Mouse (Mus musculus): Measurements from ENCODE around the gene 2510002D24Rik. TPM values are rescaled to one million over a fixed set of nuclear protein-coding genes. Genes with fewer than 3 reads are reported as not detected.
A peak's percentile ranks its signal among the peaks of the same experiment; 100 is the strongest.

Gene 2510002D24Rik
- polyA plus RNA-seq, 1 experiment from 2014 or later, result 34.1 TPM

DNA sequence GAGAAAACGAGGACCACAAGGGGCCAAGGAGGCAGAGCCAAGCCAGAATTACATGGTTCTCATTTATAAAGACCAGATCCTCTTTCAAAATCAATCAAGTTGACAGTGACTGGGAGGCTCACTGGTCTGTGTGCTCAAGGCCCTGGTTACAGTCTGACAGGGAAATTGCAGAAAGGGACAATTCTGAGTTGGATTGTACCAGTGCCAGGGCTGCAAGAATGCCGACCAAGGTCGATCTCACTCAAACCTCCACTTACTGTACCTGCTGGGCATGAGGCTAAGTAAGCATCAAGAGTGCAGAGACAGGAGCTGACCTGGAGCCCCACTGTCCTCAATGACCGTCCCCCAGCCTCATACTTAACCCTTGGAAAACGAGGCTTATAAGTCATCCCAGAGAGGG is 38.2 kb upstream of the 2510002D24Rik start:
- no peaks in the 10 kb centered on the region for H3K27me3 ChIP-seq (ENCODE audit: control insufficient read depth, insufficient read depth, low read length)
- no peak overlapping the region for H3K27ac ChIP-seq (replicated peaks)
- 95% methylated on average over 5 of the region's 5 CpGs for WGBS
- no peak for TF ChIP-seq EP300 (optimal IDR thresholded peaks at IDR 0.05)
- TF ChIP-seq CTCF (IDR thresholded peaks at IDR 0.05; ENCODE audit: low read depth), result no peak
- H3K4me3 ChIP-seq (ENCODE audit: low read depth, low read length), result no peak overlapping the region
- no peaks in the 10 kb centered on the region for H3K9me3 ChIP-seq (ENCODE audit: control insufficient read depth, low read length)
- DNase-seq (ENCODE audit: low spot score), result no peak
- no peaks in the 10 kb centered on the region for H3K4me1 ChIP-seq (replicated peaks; ENCODE audit: control insufficient read depth, insufficient read depth)
- H3K36me3 ChIP-seq (ENCODE audit: control insufficient read depth, insufficient read depth, low read length), result no peaks in the 10 kb centered on the region; the same call in 1 of the 2 replicates
- no peak for ATAC-seq (ENCODE audit: low FRiP score, low TSS enrichment)
- no peak overlapping the region for H3K9ac ChIP-seq (ENCODE audit: low read length)
- H3K4me2 ChIP-seq (replicated peaks; ENCODE audit: low read depth), result no peak overlapping the region

DNA sequence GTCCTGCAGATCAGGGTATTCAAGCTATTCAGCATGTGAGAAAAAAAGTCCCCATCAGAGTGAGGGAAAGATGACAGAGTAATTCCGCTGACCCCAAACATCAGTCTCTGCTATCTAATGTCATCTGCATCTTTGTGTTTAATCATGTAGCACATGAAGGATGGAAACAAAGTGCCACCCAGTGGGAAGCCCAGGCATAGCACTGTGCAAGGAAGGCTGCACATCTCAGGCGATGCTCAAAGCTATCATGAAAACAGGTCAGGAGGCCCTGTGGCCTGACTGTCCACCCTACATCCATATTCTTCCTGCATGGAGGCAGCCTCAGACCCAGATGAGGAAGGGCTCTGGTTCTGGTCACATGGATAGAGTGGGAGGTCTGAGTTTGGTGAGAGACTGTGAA is 37.5 kb upstream of the 2510002D24Rik start:
- no peaks in the 10 kb centered on the region for H3K27me3 ChIP-seq (ENCODE audit: control insufficient read depth, insufficient read depth, low read length)
- H3K36me3 ChIP-seq (ENCODE audit: control insufficient read depth, insufficient read depth, low read length), result no peaks in the 10 kb centered on the region; the same call in 1 of the 2 replicates
- H3K4me2 ChIP-seq (replicated peaks; ENCODE audit: low read depth), result no peak overlapping the region
- WGBS, result 70% methylated on average over 2 of the region's 2 CpGs
- no peak overlapping the region for H3K27ac ChIP-seq (replicated peaks)
- ATAC-seq (ENCODE audit: low FRiP score, low TSS enrichment) (0 out of 2 replicates have a peak, but pooled peaks have one; percentile 47), DNase-seq (ENCODE audit: low spot score) (peak; percentile 28)
- no peak overlapping the region for H3K9ac ChIP-seq (ENCODE audit: low read length)
- H3K9me3 ChIP-seq (ENCODE audit: control insufficient read depth, low read length), result no peaks in the 10 kb centered on the region
- H3K4me1 ChIP-seq (replicated peaks; ENCODE audit: control insufficient read depth, insufficient read depth), result no peaks in the 10 kb centered on the region
- TF ChIP-seq EP300 (optimal IDR thresholded peaks at IDR 0.05) (no peak), CTCF (IDR thresholded peaks at IDR 0.05; ENCODE audit: low read depth) (peak; percentile 82)
- H3K4me3 ChIP-seq (ENCODE audit: low read depth, low read length), result no peak overlapping the region

DNA sequence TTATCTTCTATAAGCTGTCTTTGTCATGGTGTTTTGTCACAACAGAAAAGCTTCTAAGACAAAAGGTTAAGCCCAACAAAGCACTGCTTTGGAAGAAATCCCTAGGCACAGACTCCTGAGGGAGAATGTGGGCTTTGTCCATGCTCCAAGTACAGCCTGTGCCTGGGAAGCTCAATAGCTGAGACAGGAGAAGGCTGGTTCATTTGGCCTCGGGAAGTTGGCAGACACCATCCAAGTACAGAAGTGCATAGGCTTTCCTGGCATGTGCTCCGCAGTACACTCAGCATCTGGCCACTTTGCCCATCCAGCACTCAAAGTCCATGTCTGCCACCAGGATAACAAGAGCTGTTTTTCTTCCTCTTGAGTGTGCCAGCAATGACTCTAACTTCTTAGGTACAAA is 30.6 kb upstream of the 2510002D24Rik start:
- ATAC-seq (ENCODE audit: low FRiP score, low TSS enrichment) (no peak), DNase-seq (ENCODE audit: low spot score) (no peak)
- H3K4me2 ChIP-seq (replicated peaks; ENCODE audit: low read depth), result no peak overlapping the region
- no peak overlapping the region for H3K27ac ChIP-seq (replicated peaks)
- 0 out of 2 replicates have a peak, but pooled peaks cover 2% of the 10 kb centered on the region for H3K36me3 ChIP-seq (ENCODE audit: control insufficient read depth, insufficient read depth, low read length)
- no peaks in the 10 kb centered on the region for H3K4me1 ChIP-seq (replicated peaks; ENCODE audit: control insufficient read depth, insufficient read depth)
- no peak for TF ChIP-seq CTCF (IDR thresholded peaks at IDR 0.05; ENCODE audit: low read depth)
- no peak for TF ChIP-seq EP300 (optimal IDR thresholded peaks at IDR 0.05)
- no peak overlapping the region for H3K4me3 ChIP-seq (ENCODE audit: low read depth, low read length)
- WGBS, result 87% methylated on average over 2 of the region's 2 CpGs
- no peaks in the 10 kb centered on the region for H3K27me3 ChIP-seq (ENCODE audit: control insufficient read depth, insufficient read depth, low read length)
- H3K9ac ChIP-seq (ENCODE audit: low read length), result no peak overlapping the region
- H3K9me3 ChIP-seq (ENCODE audit: control insufficient read depth, low read length), result no peaks in the 10 kb centered on the region

DNA sequence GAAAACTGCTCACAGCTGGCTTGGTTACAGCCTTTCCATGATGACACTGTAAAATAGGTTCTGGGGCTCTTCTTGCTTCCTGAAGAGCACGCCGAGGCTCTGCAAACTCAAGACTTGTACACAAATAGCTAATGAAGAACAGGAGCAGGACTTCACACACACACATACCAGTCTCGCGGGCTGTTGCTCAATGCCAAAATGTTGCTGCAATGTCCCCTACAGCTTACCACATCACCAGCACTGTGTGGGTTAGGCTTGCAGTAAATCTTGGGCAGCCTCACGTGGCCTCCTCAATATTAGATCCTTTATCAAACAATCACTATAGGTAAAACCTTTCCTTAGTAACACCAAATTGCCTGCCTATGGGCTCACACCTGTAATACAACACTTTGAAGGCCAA is 27.4 kb upstream of the 2510002D24Rik start:
- no peak for DNase-seq (ENCODE audit: low spot score)
- H3K27ac ChIP-seq (replicated peaks), result no peak overlapping the region
- ATAC-seq (ENCODE audit: low FRiP score, low TSS enrichment), result no peak
- no peaks in the 10 kb centered on the region for H3K9me3 ChIP-seq (ENCODE audit: control insufficient read depth, low read length)
- no peak overlapping the region for H3K9ac ChIP-seq (ENCODE audit: low read length)
- 0 out of 2 replicates have a peak, but pooled peaks cover 2% of the 10 kb centered on the region for H3K36me3 ChIP-seq (ENCODE audit: control insufficient read depth, insufficient read depth, low read length)
- no peak for TF ChIP-seq EP300 (optimal IDR thresholded peaks at IDR 0.05)
- H3K4me1 ChIP-seq (replicated peaks; ENCODE audit: control insufficient read depth, insufficient read depth), result peaks cover 3% of the 10 kb centered on the region; the same call in 1 of the 2 replicates
- WGBS, result 94% methylated on average over 5 of the region's 5 CpGs
- H3K27me3 ChIP-seq (ENCODE audit: control insufficient read depth, insufficient read depth, low read length), result no peaks in the 10 kb centered on the region
- no peak overlapping the region for H3K4me3 ChIP-seq (ENCODE audit: low read depth, low read length)
- H3K4me2 ChIP-seq (replicated peaks; ENCODE audit: low read depth), result no peak overlapping the region

DNA sequence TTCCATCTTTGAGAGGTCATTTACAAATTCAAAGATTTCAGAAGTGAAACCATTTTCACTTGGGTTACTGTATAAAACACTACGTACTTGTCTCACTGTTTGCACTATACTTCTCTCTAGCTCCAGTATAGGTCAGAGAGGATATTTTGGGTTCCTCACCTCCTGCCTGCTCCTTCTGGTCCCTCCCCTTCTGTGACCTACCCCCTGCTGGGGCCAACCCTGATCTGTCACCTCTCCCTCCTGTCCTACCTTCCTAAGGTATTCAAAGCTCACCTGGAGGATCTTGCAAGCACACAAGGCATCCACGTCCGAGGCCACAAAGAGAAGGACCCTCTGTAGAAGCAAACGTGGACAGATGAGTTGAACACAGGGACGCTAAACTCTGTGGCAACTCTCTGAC is 25.3 kb upstream of the 2510002D24Rik start:
- Histone ChIP-seq H3K9me3 (ENCODE audit: control insufficient read depth, low read length) (no peaks in the 10 kb centered on the region), H3K4me2 (replicated peaks; ENCODE audit: low read depth) (peak overlapping the region; percentile 86), H3K9ac (ENCODE audit: low read length) (peak overlapping the region; percentile 93), H3K27me3 (ENCODE audit: control insufficient read depth, insufficient read depth, low read length) (no peaks in the 10 kb centered on the region), H3K4me3 (ENCODE audit: low read depth, low read length) (peak overlapping the region; percentile 87), H3K27ac (replicated peaks) (no peak overlapping the region), H3K36me3 (ENCODE audit: control insufficient read depth, insufficient read depth, low read length) (peaks cover 2% of the 10 kb centered on the region; the same call in 1 of the 2 replicates), H3K4me1 (replicated peaks; ENCODE audit: control insufficient read depth, insufficient read depth) (peaks cover 3% of the 10 kb centered on the region; the same call in 1 of the 2 replicates)
- DNase-seq (ENCODE audit: low spot score) (no peak), ATAC-seq (ENCODE audit: low FRiP score, low TSS enrichment) (peak; percentile 24)
- WGBS, result 5% methylated on average over 5 of the region's 5 CpGs
- no peak for TF ChIP-seq EP300 (optimal IDR thresholded peaks at IDR 0.05)
- no peak for TF ChIP-seq CTCF (IDR thresholded peaks at IDR 0.05; ENCODE audit: low read depth)

DNA sequence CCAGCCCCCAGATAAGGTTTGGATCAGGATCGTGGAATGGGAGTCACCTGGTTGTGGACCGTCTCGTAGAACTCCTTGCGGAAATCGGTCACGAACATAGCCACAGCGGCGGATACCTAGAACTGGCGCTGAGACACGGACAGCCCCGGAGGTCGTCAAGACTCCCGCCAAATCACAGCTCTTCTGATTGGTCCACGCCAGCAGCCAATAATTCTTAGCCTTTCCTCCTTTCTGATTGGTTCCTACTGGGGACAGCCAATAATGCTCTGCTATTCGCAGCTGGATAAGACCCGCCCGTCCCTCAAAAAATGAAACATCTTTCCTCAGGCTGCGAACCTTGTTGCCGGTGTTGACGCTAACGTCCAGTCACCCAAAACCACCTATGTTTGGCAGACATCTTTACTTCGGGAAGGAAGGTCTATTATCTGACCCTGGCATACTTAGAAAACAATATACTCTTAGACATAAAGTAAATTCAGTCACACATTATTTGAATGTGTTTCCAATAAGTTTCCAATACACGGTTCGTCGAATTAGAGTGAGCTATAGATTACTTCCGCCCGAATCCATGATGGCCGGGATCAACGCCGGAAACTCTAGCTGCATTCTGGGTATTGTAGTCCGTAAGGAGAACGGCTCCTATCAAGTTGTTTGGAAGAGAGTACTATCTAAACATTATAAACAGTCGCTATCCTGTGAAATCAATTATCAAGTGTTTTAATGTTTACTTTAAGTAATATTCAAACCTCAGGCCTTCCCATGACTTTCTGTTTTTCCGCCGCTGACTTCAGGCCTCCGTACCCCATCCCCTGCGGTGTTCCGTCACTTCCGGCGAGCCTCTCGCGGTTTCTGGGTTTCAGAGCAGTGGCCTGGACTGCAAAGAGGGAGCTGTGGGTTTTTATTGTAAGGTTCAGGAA is 24.7 kb upstream of the 2510002D24Rik start, which contains the start of the genes Ufd1 and Cdc45:
Gene Ufd1, plus strand, starts transcription at position 312 of the 917 bp plus-strand sequence.
Gene Cdc45, minus strand, starts transcription at position 520 of the 917 bp plus-strand sequence.
- peak; percentile 93 for TF ChIP-seq EP300 (optimal IDR thresholded peaks at IDR 0.05)
- TF ChIP-seq CTCF (IDR thresholded peaks at IDR 0.05; ENCODE audit: low read depth), result peak; percentile 4; the same call in 1 of the 2 replicates
- under 1% methylated on average over 42 of the region's 42 CpGs for WGBS
- H3K4me1 ChIP-seq (replicated peaks; ENCODE audit: control insufficient read depth, insufficient read depth), result peaks cover 3% of the 10 kb centered on the region; the same call in 1 of the 2 replicates

More for the DNA sequence above, 24.7 kb upstream of the 2510002D24Rik start, which contains the start of the genes Ufd1 and Cdc45:
- H3K9ac ChIP-seq (ENCODE audit: low read length), result peak within 1 kb of the TSS; percentile 93
- DNase-seq (ENCODE audit: low spot score) (peak; percentile 91), ATAC-seq (ENCODE audit: low FRiP score, low TSS enrichment) (peak; percentile 97)
- H3K4me3 ChIP-seq (ENCODE audit: low read depth, low read length), result peak within 1 kb of the TSS; percentile 87
- H3K9me3 ChIP-seq (ENCODE audit: control insufficient read depth, low read length), result no peaks in the 10 kb centered on the region
- H3K4me2 ChIP-seq (replicated peaks; ENCODE audit: low read depth), result peak within 1 kb of the TSS; percentile 86
- peaks cover 2% of the 10 kb centered on the region; the same call in 1 of the 2 replicates for H3K36me3 ChIP-seq (ENCODE audit: control insufficient read depth, insufficient read depth, low read length)
- H3K27ac ChIP-seq (replicated peaks), result peak within 1 kb of the TSS; percentile 88
- H3K27me3 ChIP-seq (ENCODE audit: control insufficient read depth, insufficient read depth, low read length), result no peaks in the 10 kb centered on the region

Data from stomach, postnatal 0 days (tissue).